Mouse (Mus musculus) thymus, adult 2 months (tissue): ENCODE measurements around the gene Fosl1.

Experiments
- CTCF ChIP-seq: fragments of 200-500 bp; IDR thresholded peaks from 2 replicates; pipeline ENCODE4 v1.5.1; 2012; ENCODE audit warnings: mild to moderate bottlenecking, control low read depth, low read length, moderate library complexity, borderline replicate concordance; ENCODE audit not compliant: control insufficient read depth, poor library complexity, insufficient read depth; ENCODE audit errors: extremely low read depth
- POLR2A ChIP-seq: fragments of 200-500 bp; IDR thresholded peaks from 2 replicates; pipeline ENCODE4 v1.6.1; 2012; ENCODE audit warnings: mild to moderate bottlenecking, low read length, control low read depth, moderate library complexity; ENCODE audit not compliant: control insufficient read depth, poor library complexity, insufficient read depth; ENCODE audit errors: extremely low read depth

DNA sequence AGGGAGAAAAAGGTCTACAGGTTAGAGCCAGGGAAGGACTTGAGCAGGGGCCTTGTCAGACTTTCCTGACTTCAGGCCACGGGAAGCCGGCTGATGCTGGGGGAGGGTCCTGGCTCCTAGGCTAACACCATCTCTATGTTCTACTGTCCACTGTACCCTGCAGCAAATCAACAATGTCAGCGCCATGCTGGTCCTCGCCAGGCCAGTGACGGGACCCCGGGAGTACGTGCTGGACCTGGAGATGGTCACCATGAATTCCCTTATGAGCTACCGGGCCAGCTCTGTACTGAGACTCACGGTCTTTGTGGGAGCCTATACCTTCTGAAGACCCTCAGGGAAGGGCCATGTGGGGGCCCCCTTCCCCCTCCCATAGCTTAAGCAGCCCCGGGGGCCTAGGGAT lies 34.1 kb downstream of the Fosl1 start:
- no peak for TF ChIP-seq POLR2A
- no peak for TF ChIP-seq CTCF
